Mouse (Mus musculus) ES-E14 (cell line): ENCODE data around the gene Pde7b.

Source experiments
- CHD2 ChIP-seq: IDR thresholded peaks from 2 replicates; pipeline ENCODE4 v1.6.1; 2014; ENCODE audit warnings: mild to moderate bottlenecking, low read depth, low read length, inconsistent platforms
- HCFC1 ChIP-seq: IDR thresholded peaks from 2 replicates; pipeline ENCODE4 v1.6.1; 2012; ENCODE audit warnings: low read length, inconsistent platforms, borderline replicate concordance; ENCODE audit not compliant: insufficient read depth
- MAFK ChIP-seq: IDR thresholded peaks from 2 replicates; pipeline ENCODE4 v1.6.1; 2014; ENCODE audit warnings: mild to moderate bottlenecking, low read depth, low read length, inconsistent platforms; ENCODE audit not compliant: insufficient read depth
- ZC3H11A ChIP-seq: IDR thresholded peaks from 2 replicates; pipeline ENCODE4 v1.6.1; 2012; ENCODE audit warnings: low read depth, mild to moderate bottlenecking, inconsistent platforms, low read length, borderline replicate concordance
- ZNF384 ChIP-seq: IDR thresholded peaks from 2 replicates; pipeline ENCODE4 v1.6.1; 2012; ENCODE audit warnings: low read depth, low read length, inconsistent platforms

DNA sequence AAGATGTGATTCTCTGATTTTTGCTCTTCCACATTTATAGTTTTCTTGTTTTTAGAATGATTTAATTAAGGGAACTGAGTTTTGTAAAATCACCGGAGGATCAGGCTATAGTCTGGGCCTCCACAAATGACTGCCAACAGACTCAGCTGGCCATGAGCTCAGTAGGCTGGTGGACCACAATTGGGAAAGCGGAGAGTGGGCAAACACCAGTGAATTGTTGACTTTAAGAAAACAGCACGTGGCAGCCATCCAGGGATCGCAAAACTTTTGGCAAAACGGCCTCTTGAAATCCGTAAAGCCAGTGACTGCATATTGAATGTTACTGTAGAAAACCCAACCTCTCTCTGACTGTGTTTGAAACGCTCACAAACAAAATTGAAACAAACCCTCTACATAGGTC, 94.8 kb downstream of the Pde7b start:
- no peak for TF ChIP-seq ZC3H11A
- TF ChIP-seq ZNF384, result no peak
- no peak for TF ChIP-seq MAFK
- no peak for TF ChIP-seq HCFC1
- no peak for TF ChIP-seq CHD2
